Mouse (Mus musculus): ENCODE measurements at regions not wholly inside any gene's neighbourhood (a gene's known extent, or its start where the extent isn't known, plus 50 kb on each side); places are given as distances from the start of the nearest gene placed in this dataset.

DNA sequence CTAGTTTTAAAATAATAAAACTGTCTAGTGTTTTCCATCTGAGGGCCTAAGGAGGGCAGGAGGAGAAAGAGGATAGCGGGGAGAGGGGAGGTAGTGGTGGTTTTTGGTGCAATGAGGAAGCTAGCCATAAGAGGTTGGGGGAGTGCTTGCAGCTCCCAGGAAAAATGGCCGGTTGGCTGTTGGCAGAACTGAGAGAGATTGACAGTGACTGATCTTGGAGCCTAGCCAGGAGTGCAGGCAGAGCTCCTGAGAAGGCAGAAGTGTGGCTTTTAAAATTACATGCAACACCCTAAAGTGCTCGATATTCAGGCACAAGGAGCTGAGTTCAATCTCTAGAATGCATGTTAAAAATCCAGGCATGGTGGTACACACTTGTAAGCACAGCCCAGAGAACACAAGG lies 938.3 kb upstream of the 2610301B20Rik start:
- no peak for DNase-seq
- intact Hi-C loops (cut with DNase I) = no loop called here

DNA sequence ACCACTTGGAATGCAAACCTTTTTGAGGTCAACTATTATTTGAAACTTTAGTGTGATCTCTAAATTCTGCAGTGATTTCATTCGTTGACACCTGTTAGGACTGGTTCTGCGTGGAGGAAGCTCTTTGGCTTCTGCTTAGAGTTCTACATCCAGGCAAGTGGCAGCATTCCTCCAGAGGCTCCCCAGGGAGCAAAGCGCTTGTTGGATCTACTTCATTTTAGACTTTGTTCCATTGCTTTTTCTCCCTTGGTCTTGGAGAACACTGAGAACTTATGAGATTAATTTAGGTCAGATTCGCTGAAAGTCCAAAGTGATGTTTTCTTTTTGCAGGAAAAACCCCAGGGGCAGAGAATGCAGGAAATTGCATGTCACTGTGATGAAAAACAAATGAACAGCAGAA lies 922.9 kb upstream of the 2610301B20Rik start:
- intact Hi-C loops (cut with DNase I) = no loop called here
- DNase-seq = peak; percentile 6 to 17

DNA sequence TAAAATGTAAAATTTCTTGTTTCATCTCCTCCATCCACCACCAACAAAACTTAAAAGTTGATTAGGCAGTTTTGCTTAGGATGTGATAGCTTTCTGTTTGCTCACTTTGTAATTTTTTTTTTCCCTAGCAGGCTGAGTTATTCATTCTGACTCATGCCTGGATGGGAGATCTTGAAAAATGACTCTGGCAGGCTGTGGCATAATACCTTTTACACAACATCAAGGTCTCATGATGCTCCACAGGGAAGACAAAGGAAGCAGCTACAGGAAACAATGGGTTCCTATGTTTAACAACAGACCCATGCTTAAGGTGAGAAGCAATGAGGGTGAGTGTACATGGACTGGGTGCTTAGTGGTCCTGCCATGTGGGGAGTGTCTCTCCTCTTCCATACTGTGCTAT lies 899.7 kb upstream of the 2610301B20Rik start:
- intact Hi-C loops (cut with DNase I) = no loop called here
- DNase-seq = no peak

DNA sequence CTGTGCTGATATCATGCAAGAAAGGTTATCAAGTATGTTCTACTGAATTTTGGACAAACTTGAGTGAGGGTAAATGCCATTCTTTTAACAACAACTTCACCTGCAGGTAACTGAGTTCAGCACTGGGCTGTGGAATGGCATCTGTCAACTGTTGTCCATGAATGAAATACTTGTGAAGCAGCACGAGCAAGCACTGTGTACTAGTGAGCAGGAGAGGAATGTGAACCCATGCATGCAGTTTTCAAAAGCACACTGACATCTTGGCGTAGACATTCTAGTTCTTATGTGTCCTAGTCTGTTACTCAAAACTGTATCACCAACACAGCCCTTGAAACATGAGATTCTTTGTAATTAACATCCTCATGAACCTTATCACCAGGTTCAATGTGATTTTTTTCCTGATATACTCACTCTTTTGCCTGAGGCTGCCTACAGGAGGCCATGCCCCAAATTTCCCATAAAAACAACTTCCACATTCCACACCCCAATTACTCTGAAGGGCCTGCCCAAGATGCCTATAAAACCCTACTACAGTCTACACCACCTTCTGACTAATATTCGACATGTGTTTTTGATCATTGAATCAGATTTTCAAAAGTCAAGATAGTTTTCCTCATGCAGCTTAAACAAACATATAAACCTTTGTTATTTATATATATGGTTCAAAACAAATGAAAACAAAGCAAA lies 892.8 kb upstream of the 2610301B20Rik start:
- intact Hi-C loops (cut with DNase I) = no loop called here
- DNase-seq = no peak

DNA sequence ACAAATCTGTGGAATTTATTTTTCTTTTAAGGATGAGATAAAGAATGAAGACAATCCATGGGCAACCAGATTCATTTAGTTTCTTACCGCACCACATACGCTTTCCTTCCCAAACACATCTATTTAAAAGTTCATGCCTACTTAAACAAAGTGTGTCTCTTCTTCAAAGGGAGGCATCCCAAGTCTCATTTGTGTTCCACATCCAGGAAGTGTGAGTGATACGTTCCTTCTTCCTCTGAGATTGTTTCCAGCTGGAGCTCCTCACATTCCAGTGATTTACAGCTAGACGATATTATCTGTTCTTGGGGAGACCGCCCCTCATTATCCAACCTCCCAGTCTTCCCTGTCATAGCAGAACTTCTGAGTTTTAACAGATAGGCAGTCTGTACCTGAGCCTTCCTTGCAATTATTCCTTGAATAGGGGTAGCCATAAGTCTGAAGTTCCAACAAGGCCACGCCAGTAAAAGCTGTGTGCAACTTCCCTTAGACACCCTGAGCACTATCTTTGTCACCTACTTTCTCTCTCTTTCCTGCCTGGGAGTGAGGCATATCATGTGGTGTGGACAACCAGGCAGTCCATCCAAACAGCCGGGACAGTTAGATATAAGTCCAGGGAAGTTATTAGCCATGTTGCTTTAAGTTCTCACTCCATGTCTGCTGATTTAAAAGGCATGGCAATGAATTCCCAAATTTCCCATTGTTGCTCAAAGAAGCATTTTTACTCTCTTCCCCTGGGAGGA lies 891.3 kb upstream of the 2610301B20Rik start:
- intact Hi-C loops (cut with DNase I) = no loop called here
- no peak for DNase-seq

DNA sequence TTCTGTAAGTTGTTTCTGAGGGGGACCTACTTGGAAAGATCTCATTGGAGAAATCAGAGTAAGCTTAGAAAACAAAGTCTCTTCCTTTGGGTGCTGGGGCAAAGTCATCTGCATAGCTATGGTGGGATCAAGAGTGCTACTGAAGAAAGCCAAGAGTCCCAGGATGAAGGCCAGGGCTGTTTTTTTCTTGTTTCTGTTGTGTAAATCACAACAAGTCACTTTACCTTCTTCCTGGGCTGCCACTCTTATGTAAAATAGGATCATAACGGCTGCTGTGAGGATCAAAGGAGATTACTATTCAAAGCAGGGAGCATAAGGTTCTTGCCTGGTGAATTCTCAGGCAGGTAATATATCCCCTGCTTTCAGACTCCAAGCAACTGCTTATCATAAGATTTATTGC lies 880.4 kb upstream of the 2610301B20Rik start:
- DNase-seq = no peak
- intact Hi-C loops (cut with DNase I) = no loop called here

DNA sequence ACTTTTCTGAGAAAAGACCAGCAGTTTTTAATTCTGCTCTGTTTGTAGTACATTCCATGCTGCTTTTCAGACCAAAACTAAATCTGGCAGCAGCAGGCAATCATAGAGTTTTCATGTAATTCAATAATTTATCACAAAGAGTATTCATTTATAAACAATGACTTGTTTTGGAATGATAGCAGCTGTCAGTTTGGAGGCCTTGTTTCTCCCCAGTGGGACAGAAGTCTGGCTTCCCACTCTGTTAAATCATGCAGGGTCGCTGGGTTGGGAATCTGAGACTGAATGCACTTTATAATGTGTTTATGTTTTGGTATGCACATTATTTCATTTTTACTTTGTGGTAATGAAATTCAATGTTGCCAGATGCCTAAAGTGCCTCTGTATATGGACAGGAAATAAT lies 879.8 kb upstream of the 2610301B20Rik start:
- DNase-seq = no peak
- intact Hi-C loops (cut with DNase I) = no loop called here

DNA sequence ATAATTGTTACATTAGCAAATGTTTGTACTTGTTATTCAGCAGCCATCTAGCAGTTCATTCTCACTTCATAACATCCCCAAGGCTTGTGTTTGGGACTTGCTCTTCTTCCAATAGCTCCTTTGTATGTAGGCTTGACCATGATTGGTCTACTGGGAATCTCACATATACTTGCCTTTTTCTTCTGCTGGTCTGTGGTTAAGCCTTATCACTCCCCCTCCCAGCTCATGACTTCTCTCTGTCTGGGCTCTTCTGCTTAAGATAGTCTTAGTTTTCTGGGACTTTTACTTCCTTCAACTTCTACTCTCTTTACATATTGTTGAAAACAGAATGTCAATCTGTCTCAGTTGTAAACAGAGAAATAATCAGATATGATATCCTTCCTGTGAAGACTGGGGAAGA lies 844.0 kb upstream of the 2610301B20Rik start:
- DNase-seq = no peak
- intact Hi-C loops (cut with DNase I) = no loop called here

DNA sequence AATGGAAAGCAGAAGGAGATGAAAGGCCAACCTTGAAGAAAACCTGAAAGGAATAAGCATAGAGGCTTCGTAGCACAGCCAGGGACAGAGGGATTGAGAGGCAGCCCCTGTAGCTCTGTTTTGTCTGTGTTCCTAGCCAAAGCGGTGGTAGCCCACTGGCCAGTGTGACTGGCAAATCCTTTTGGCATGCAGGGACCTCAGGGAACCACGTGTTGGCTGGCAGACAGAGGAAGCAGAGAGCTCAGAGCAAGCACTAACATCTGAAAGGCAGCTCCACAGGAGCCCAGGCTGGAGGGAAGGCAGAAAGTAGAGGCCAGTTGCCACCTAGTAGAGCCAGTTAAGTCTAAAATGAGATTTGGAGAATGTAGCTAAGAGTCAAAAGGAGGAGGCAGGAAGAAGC lies 842.5 kb upstream of the 2610301B20Rik start:
- no peak for DNase-seq
- intact Hi-C loops (cut with DNase I) = no loop called here

DNA sequence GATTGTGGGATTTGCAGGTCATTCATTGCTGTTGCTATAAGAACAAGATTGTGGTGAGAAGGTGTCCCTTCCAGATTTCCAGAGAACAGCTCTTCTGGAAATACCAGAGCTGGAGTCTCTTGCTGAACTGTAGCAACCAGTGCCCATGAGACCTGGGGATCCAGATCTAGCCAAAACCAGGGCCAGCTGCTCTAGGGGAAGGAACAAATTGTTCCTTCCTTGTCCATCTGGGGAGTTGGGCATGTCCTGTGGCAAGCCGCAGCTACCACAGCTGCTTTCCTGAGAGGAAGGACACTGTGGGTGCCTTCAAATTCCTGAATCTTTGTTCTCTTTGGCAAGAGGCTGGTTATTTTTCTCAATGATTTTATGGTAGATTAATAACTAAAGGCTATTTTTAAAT lies 839.0 kb upstream of the 2610301B20Rik start:
- DNase-seq = no peak
- intact Hi-C loops (cut with DNase I) = no loop called here

DNA sequence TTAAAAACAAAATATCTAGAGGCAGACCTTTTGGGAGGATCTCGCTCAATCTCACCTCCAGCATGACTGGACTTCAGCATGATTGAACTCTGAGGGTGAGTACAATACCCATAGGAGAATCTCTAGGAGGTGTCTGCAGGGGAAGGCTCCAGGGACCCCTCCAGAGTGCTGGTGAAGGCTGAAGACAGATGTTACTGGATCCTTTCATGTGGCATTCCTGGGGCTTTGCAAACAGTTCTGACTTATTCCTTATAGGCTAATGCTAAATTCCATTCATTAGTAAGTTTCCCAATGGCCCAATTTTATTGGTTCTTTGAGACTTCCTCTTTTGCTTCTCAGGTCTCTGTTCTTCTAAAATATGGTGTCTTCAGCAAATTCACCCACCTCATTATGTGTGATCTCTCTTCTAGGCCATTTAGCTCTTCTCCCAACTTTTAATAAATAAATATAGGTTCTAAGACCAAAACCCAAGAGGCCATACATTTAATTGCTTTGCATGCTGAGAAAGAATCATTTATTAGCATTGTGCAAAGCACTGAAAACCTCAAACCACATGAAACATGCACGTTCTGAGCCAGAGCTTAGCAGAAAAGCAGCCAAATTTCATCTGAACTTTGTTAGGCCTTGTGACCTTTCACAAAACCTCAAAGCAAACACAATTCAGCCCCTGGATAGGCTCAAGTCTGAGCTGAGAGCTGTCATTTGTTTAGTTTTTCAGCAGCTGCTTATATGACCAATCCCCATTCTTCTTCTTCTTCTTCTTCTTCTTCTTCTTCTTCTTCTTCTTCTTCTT lies 832.8 kb upstream of the 2610301B20Rik start:
- DNase-seq = no peak
- intact Hi-C loops (cut with DNase I) = no loop called here

DNA sequence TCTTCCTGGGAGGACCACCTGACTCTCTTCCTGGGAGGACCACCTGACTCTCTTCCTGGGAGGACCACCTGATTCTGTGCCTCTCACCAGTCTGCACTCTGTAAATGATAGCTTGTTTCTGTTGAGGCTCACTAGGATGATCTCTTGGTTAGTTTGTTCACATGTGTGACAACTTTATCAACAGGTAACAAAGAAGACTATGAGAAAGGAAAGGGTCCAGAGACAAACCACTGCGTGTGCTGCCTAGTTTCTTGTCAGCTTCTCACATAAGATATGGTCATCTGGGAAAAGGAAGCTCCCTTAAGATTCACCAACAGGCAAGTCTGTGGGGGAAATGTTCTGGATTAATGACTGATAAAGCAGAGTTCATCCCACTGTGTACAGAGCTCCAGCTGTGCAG lies 825.5 kb upstream of the 2610301B20Rik start:
- no peak for DNase-seq
- intact Hi-C loops (cut with DNase I) = no loop called here

DNA sequence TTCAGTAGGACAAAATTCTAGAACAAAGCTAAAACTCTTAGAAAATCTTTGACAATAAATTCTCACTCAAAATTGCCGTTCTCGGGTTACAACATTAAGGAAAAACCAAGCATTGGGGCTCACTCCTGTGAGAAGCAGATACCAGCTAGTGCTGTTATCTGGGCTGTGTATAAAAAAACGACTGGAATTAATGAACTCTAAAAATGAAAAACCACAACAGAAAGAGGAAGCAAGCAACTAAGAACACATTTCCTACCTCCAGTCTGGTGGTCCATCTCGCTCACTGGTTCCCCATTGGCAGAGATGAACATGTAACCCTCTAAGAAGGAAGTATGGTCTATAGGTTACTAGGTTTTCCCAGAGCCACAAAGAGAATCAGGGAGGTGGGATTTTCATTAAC lies 824.9 kb upstream of the 2610301B20Rik start:
- no peak for DNase-seq
- intact Hi-C loops (cut with DNase I) = no loop called here

DNA sequence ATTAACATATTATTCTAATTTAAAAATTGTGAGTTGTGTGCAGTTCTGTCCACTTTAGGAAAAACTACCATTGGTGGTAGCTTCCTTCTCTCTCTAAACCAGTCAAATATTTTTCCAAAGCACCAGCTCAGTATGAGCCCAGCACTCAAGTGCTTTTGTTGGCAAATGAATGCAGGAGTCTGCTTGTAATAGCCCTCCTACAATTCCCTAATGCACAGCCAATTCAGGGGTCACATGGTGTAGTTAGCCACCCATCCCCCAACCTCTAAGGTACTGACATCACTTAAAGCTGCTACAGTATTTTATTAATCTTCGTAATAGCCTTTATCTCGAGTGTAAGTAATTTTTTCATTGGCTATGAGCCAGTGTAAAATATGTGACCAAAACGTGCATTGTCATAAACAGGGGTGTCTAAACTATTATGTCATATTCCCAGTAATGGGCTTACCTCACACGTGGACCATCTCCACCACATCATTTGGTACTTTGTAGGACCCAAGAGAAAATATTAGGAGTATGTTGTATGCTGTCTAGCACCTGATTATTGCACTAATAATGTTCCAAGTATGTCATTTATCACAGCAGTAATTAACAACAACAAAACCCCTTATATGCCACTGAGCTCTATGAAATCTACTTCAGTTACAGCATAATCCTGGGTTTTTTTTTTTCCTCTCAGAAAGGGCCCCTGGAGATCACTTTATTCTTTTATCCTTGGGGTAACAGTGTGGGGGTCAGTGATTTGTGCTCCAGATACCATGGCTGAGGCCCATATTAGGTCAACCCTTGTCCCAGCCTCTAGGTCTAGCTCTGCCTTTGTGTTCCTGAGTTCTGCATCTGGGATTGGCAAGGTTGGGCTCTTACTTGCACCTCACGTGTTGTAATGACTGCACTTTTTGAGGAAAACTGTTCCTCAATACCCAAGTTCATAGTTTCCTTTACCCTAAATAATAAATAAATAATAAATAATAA lies 822.7 kb upstream of the 2610301B20Rik start:
- DNase-seq = no peak

DNA sequence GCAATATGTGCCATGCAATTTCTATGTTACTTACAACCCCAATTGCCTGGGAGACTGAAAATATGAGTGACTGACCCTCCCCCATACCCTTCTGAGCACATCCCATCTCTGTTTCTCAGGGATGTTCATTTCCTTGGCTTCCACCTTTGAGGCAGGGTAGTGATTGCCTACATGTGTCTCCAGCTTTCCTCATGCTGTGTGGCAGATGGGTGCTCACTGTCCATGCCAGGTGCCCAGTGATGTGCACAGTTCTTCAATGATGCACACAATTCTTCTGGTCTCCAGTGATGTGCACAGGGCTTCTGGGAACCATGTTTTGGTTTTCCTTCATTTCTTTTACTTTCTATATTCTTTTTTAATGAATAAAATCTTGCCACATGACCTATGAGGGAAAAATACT lies 821.4 kb upstream of the 2610301B20Rik start:
- no peak for DNase-seq
- intact Hi-C loops (cut with DNase I) = no loop called here

More for the DNA sequence above, 822.7 kb upstream of the 2610301B20Rik start:
- intact Hi-C loops (cut with DNase I) = no loop called here

DNA sequence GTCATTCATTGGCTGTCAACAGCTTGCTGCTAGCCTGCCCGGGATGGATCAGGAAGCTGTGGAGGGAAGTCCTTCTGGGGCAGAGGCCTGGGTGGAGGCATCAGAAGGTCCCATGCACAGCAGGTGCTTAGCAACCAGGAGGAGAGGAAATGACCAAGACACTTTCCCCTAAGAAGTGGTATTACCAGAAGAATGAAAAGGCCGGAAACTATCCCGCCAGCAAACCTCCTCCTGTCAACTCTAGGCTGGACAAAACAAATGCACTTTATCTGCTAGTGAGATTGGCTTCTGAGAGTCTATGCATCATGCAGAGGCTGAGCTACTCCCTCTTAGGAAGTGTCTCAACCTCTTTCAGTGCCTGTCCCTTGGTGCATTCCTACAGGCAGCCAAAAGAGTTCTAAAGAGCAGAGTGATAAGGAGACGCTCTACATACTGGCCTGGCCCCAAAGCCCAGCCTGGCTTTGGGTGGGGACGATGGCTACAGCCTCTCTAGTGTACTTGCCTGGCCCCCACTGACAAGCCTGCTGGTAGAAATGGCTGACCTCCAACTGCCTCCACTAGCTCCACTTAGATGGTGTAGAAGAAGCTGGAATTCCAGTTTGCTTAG lies 801.7 kb upstream of the 2610301B20Rik start:
- DNase-seq = peak; percentile 6 to 20
- intact Hi-C loops (cut with DNase I) = no loop called here

DNA sequence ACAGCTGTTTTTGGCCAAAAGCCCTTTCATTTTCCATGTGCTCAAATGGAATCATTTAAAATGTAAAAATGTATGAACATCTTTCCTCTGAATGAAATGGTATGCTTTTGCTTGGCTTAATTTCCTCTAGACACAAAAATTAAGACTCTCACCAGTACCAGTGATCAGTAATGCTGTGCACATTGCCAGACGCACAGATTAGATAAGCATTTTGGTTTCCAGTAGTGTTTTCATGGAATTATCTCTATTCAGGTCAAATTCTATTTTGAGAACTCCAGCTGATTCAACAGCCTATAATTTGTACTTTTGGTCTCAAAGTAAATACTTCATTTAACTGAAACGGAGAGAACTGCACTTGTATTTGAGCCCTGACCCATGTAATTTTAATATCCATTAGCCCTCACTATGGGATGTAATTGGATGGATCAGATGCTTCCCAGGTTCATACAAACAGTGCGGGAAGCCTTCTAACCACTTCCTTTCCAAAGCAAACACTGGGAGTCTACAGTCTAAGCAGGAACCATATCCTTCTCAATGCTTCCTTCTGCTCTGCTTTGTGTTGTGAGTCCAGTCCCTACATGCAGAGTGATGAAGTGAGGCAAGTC lies 794.6 kb upstream of the 2610301B20Rik start:
- DNase-seq = no peak
- intact Hi-C loops (cut with DNase I) = no loop called here

DNA sequence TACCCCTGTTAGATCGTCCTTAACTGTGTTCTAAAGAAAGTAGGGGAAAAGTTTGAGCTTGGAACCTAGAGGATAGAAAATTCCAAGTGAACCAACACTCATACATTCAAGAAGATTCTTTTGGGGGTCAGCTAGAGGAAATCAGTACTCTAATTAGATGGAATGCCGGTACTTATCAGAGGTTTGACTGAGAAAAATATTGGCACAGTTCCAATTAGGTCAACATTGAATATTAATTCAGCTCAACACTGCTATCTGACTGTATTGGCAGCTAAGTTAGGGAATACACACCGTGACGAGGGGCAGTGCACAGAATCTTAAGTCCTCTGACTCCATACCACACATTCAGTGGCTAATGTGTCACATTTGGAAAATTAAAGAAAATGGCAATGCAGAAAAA lies 759.5 kb upstream of the 2610301B20Rik start:
- intact Hi-C loops (cut with DNase I) = no loop called here
- no peak for DNase-seq

DNA sequence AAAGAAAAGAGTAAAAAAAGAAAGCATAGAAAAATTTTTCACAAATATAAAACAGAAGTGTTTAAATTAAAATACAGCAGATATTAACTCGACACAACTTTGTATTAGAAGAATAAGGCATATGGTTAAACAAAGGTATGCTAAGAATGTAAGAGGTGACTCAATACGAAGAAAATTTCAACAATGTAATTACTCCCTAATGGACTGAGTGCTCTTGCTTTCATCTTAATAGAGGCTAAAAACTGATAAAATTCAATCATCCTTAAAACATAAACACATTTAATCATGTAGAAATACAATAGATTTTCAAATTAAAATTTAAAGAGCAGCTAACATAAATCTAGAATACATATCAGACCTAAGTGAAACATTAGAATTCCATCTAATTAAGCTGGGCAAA lies 756.3 kb upstream of the 2610301B20Rik start:
- DNase-seq = no peak
- intact Hi-C loops (cut with DNase I) = no loop called here

DNA sequence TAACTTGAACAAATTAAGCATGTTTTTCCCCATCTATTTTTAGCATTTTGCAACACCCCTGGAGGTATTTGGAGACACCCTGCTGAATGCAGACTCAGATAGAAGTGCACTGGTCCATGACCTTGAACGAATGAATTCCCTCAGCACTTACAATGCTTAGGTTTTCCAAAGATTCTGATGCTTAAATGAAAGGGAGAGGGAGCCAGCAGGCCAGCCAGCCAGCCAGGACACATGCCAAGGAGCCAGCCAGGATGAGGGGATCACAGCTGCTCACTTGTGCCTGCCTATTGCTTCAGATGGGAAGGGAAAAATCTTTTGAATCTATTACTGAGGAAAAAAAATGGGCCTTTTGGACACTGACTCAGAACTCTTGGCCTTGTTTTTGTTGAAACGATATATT lies 750.0 kb upstream of the 2610301B20Rik start:
- intact Hi-C loops (cut with DNase I) = no loop called here
- peak; percentile 6 to 22 for DNase-seq

All from heart, postnatal 36 days (tissue).